Mouse (Mus musculus): ENCODE data around the gene Cnga4.
"Not testable (repeated sequence)": the region's sequence is repeated elsewhere in the genome, so short reads cannot be mapped to it uniquely, and the experiment has no call there.

The Cnga4 gene

DNA sequence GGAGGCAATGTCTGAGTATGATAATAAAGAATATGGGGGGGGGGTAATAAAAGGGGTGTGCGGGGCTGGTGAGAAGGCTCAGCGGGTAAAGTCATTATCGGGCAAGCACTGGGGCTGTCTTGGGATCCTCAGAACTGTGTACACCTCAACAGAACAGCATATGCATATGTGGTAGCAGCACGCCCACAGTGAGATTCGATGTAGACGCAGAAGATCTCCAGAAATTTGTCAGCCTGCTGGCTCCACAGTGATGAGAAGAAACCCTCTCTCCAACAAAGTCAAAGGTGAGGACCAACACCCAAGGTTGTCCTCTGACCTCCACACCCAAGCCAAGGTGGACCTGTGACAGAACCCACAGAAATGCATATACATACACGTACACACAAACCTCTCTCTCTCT, 12.2 kb downstream of the Cnga4 start:
- no peak for DNase-seq (ENCODE audit: low spot score in 2 of 2)

DNA sequence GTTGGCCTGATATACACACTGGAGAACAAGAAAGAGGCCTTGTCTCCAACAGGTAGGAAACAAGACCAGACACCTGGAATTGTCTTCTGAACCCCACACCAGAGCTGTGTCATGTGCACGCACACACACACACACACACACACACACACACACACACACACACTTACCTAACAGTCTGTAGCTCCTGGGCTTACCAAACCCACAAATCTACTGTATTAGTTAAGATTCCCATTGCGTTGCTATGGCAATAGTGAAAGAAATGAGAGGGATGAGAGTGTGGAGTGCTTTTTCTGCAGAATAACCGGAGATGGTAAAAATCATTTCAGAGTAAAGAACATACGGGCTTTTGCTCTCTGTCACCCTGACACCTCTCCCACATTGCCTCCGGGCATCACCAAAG, 13.7 kb downstream of the Cnga4 start:
- no peak for DNase-seq (ENCODE audit: low spot score in 2 of 2)

DNA sequence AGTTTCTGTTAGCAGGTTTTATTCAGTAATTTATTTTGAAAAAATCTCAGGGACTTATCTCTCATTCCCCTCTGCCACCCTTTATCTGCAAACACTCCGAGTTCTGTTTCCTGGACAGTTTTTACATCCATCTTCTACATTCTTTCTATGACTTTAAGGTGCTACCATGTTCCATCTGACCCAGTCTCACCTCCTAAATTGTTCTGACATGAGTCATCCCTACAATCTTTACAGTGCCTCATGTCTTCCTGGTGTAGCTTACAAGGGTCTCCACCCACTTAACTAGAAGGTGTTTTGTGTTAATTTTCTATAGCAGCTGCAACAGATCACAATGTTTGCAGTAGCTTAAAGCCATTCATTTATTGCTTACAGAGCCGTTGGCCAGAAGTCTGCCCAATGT, 16.5 kb downstream of the Cnga4 start:
- no peak for DNase-seq (ENCODE audit: low spot score in 2 of 2)

DNA sequence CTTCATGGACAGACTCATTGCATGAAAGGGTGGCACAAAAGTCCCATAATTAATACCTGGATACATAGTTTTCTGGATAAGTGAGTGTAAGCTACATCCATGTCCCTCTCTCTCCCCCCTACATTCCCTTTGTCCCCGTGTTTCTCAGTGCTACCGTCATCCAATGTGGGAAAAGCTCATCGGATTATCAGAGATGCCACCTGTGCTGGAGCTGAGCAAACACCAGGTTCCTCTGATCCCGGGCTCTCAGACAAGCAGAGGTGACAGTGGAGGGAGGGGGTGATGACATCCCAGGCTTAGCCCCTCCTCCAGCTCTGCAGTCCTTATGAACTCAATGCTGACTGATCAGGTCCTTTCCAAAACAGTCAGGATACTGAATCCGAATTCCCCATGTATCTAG, 20.0 kb downstream of the Cnga4 start:
- DNase-seq (ENCODE audit: low spot score in 2 of 2): no peak

DNA sequence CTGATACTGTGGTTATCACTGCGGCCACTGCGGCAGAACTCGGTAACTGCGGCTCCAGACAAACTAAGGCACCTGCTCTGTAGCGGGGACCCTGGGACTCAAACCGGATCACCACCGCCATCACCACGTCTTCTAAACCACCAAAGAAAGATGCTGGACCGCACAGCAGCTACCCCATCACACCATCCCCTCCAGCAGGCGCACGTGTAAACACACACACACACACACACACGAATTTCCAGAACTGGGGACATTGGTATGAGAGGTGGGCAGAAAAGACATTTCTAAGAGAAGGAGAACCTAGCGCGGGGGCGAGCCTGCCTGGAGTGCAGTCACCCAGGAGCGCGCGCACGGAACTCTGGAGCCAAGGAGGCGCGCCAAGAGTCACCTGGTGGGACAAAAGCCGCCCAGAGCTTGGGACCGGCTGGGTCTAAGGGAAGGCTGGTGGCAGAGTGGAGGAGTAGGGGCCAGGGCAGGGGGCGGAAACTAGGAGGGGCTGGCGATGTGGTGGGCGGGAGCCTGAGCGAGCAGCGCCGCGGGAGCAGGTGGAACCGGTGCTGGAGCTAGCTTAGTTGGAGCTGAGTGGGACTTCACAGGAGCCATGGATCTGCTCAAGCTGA, 21.2 kb downstream of the Cnga4 start, which contains the start of gene Cckbr:
Cckbr (plus strand) TSS at position 308 of the 620 bp plus-strand sequence.
- peak in 1 of 2 experiments; percentile 65 for DNase-seq (ENCODE audit: low spot score in 2 of 2)

DNA sequence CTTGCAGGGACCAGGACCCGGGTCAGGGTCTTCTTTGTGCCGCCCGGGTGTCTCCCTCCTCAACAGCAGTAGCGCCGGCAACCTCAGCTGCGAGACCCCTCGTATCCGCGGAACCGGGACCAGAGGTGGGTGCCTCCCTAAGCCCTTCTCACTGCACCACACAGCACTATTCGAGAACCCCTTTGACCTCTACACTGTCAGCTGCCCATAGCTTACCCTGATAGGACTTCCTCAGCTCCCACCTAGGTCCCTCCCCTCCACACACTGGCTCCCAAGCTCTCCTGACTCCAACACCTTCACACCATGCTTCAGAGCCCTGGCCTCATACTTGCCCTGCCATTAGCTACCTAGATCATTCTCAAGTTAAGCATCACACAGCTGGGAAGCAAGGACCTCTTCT, 21.7 kb downstream of the Cnga4 start:
- no peak for DNase-seq (ENCODE audit: low spot score in 2 of 2)

DNA sequence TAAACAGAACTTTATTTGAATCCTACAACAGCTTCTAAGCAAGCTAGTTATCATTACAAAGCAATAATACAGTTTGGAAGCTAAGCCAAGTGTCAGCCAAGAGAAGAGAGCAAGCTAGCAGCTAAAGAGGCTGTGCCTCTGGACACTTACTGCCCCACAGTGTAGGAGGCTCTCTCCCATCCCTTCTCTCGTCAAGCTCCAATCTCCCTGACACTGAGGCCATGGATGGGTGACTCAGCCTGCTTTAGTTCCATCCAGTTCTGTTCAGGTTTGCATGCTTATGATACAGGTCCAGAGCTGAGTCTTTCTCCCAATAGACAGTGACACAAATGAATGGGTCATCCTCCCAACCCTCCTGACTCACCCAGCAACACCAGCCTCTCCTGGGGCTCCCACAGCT, 27.7 kb downstream of the Cnga4 start:
- no peak for DNase-seq (ENCODE audit: low spot score in 2 of 2)

DNA sequence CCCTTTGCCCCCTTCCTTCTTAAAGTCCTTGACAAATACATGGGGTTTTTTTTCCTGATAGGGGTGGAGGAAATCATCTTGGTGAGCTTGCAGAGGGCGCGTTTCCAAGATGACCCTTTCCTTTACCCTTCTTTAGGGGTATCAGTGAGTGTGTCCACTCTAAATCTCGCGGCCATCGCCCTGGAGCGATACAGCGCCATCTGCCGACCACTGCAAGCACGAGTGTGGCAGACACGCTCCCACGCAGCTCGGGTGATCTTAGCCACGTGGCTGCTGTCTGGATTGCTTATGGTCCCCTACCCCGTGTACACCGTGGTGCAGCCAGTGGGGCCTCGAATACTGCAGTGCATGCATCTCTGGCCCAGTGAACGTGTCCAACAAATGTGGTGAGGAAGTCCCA, 29.5 kb downstream of the Cnga4 start:
- DNase-seq (ENCODE audit: low spot score in 2 of 2): no peak

DNA sequence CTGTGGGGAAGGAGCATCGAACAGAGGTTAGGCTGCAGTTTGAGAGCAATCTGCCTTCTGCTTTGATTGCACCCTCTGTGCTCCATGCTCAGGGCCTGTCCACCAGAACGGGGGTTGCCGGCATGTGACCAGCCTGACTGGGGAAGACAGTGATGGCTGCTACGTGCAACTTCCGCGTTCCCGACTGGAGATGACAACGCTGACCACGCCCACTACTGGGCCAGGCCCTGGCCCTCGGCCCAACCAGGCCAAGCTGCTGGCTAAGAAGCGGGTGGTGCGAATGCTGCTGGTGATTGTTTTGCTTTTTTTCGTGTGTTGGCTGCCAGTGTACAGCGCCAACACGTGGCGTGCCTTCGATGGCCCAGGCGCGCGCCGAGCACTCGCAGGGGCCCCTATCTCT, 30.4 kb downstream of the Cnga4 start:
- no peak for DNase-seq (ENCODE audit: low spot score in 2 of 2)

DNA sequence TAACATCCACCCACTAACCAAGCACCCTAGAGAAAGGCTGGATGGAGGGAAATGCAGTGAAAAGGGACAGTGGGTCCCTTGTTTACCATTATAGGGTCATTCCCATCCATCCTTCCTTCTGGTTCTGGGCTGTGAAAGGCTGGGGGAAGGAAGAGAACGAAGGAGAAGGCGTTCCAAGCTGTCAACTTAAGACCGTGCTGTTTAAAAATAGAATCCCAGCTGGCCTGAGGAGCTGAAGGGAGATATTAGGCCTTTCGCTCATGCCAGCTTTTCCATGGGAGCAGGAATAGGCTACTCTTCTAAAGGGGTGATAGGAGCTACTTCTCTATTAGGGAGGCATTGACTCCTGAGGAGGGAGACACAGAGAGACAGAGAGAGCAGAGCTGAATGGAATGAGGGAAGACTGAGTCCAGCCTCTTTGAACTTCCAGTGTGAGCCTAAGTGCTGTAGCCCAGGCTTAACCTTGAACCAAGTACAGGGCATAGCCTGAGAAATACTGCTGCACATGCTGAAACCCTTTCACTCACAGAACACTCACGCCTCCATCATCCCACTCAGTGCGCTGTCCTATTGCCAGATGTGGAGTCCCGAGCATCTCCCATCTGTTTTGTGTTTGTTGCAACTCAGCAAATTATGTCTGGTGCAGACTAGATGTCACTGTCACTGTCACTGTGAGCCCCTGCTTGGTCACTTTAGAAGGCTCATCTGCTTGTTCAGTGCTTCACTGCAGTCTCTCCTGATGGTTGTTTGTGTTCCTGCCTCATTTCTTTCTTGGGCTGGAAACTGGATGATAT, 33.8 kb downstream of the Cnga4 start:
- DNase-seq (ENCODE audit: low spot score in 2 of 2): peak; percentile 52 to 70

DNA sequence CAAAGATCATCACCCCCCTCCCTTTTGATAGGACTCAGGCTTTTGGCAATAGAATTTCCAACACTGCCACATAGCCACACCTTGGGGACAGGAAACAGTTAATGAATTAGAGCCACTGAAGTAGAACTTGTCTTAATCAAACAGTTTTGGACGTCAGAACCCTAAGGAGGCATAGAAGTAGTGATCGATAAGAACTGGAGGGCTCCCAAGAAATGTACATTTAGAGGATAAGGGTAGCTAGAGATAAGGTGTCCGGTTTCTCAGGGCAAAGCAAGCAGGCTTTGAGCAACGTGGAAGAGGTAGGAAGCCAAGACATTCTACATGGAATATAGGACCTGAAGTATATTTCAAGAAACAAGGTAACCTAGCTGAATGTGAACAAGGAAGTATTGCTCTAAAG, 37.1 kb downstream of the Cnga4 start:
- no peak for DNase-seq (ENCODE audit: low spot score in 2 of 2)

DNA sequence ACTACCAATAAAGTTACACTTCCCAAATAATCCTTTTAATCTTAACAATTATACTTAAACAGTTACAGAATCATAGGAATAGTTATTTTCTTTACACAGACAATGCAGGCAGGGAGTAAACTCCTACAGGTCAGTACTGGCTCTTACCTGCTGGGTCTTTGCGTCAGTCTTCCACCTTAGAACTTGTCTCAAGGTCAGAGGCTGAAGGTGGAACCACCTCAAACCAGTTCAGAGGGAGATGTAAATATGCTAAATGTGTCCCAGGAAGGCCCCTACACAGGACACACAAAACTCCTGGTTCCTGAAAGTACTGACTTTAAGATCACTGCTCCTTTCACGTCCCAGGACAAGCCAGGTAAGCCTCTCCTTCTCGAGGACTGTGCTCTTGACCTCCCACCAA, 40.7 kb downstream of the Cnga4 start:
- DNase-seq (ENCODE audit: low spot score in 2 of 2): no peak

DNA sequence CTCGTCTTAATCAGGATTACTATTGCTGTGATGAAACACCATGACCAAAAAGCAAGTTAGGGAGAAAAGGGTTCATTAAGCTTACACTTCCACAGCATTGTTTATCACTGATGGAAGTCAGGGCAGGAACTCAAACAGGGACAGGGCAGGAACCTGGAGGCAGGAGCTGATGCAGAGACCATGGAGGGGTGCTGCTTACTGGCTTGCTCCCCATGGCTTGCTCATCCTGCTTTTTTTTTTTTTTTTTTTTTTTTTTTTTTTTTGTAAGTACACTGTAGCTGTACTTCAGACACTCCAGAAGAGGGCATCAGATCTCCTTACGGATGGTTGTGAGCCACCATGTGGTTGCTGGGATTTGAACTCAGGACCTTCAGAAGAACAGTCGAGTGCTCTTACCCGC, 49.0 kb downstream of the Cnga4 start:
- DNase-seq (ENCODE audit: low spot score in 2 of 2): not testable (repeated sequence)
